Mouse (Mus musculus): Measurements from ENCODE around the gene Rbfox1.

DNA sequence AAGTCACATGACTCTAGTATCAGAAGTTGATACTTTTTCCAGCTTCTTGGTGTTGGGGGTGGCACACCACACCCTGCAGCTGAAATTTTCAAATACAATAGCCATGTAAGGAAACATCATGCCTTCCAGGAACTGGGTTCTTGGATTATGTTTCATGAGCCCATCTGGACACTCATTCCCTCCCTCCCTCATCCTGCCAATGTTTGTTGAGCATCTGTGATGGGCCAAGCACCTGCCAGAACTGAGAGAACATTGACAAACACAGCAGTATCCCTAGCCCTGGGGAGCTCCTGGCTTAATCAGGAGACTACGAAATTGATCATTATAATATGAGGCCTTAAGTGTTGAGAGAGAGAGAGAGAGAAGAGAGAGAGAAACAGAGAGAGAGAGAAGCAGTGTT, 18.2 kb upstream of the Rbfox1 start:
- TF ChIP-seq CTCF (IDR thresholded peaks at IDR 0.05; ENCODE audit: low read depth) (no peak), EP300 (optimal IDR thresholded peaks at IDR 0.05) (no peak)
